Mouse (Mus musculus): ENCODE measurements around the gene AC161166.1.
"Not testable (repeated sequence)": the region's sequence is repeated elsewhere in the genome, so short reads cannot be mapped to it uniquely, and the experiment has no call there.

The AC161166.1 gene

GRCm38 (mm10) chr7:24525686-24526420, 13.6 kb upstream of the AC161166.1 start:
- in situ Hi-C loops (cut with MboI, MseI), result no loop called here

- in situ Hi-C loops (cut with MboI, MseI), result no loop called here
Observed at GRCm38 (mm10) chr7:24524978-24525377, 12.7 kb upstream of the AC161166.1 start.

GRCm38 (mm10) chr7:24523723-24524122, 11.5 kb upstream of the AC161166.1 start:
- in situ Hi-C loops (cut with MboI, MseI), result no loop called here

GRCm38 (mm10) chr7:24522805-24523204, 10.6 kb upstream of the AC161166.1 start:
- in situ Hi-C loops (cut with MboI, MseI), result no loop called here

GRCm38 (mm10) chr7:24520054-24520453, 7.8 kb upstream of the AC161166.1 start:
- in situ Hi-C loops (cut with MboI, MseI), result not testable (repeated sequence)

GRCm38 (mm10) chr7:24519130-24519529, 6.9 kb upstream of the AC161166.1 start:
- in situ Hi-C loops (cut with MboI, MseI), result no loop called here

- in situ Hi-C loops (cut with MboI, MseI), result no loop called here
Observed at GRCm38 (mm10) chr7:24517654-24518053, 5.4 kb upstream of the AC161166.1 start.

GRCm38 (mm10) chr7:24517077-24517476, 4.8 kb upstream of the AC161166.1 start:
- in situ Hi-C loops (cut with MboI, MseI), result no loop called here

- in situ Hi-C loops (cut with MboI, MseI), result not testable (repeated sequence)
Observed at GRCm38 (mm10) chr7:24516319-24516718, 4.1 kb upstream of the AC161166.1 start.

- in situ Hi-C loops (cut with MboI, MseI), result no loop called here
Observed at GRCm38 (mm10) chr7:24507726-24508114, 4.5 kb downstream of the AC161166.1 start.

GRCm38 (mm10) chr7:24506838-24507725, 5.2 kb downstream of the AC161166.1 start, which contains the start of gene Zfp428:
Gene Zfp428 (plus strand): TSS chr7:24507006.
- in situ Hi-C loops (cut with MboI, MseI), result no loop called here

- in situ Hi-C loops (cut with MboI, MseI), result no loop called here
Observed at GRCm38 (mm10) chr7:24506476-24506837, 5.8 kb downstream of the AC161166.1 start.

- in situ Hi-C loops (cut with MboI, MseI), result no loop called here
Observed at GRCm38 (mm10) chr7:24506065-24506459, 6.2 kb downstream of the AC161166.1 start.

- in situ Hi-C loops (cut with MboI, MseI), result no loop called here
Observed at GRCm38 (mm10) chr7:24505447-24506064, 6.7 kb downstream of the AC161166.1 start.

- in situ Hi-C loops (cut with MboI, MseI), result no loop called here
Observed at GRCm38 (mm10) chr7:24504868-24505267, 7.4 kb downstream of the AC161166.1 start.

- in situ Hi-C loops (cut with MboI, MseI), result no loop called here
Observed at GRCm38 (mm10) chr7:24504004-24504403, 8.3 kb downstream of the AC161166.1 start.

GRCm38 (mm10) chr7:24501492-24501891, 10.8 kb downstream of the AC161166.1 start:
- in situ Hi-C loops (cut with MboI, MseI), result no loop called here

- in situ Hi-C loops (cut with MboI, MseI), result no loop called here
Observed at GRCm38 (mm10) chr7:24500929-24501328, 11.3 kb downstream of the AC161166.1 start.

- in situ Hi-C loops (cut with MboI, MseI), result no loop called here
Observed at GRCm38 (mm10) chr7:24499856-24500577, 12.2 kb downstream of the AC161166.1 start.

GRCm38 (mm10) chr7:24488303-24488702, 24.0 kb downstream of the AC161166.1 start:
- in situ Hi-C loops (cut with MboI, MseI), result no loop called here

GRCm38 (mm10) chr7:24487403-24487802, 24.9 kb downstream of the AC161166.1 start:
- in situ Hi-C loops (cut with MboI, MseI), result no loop called here

Data from regulatory T cell (primary cell).